Comparison of ENCODE assay signal across 29 mouse cellular contexts in the genomic region with DNA sequence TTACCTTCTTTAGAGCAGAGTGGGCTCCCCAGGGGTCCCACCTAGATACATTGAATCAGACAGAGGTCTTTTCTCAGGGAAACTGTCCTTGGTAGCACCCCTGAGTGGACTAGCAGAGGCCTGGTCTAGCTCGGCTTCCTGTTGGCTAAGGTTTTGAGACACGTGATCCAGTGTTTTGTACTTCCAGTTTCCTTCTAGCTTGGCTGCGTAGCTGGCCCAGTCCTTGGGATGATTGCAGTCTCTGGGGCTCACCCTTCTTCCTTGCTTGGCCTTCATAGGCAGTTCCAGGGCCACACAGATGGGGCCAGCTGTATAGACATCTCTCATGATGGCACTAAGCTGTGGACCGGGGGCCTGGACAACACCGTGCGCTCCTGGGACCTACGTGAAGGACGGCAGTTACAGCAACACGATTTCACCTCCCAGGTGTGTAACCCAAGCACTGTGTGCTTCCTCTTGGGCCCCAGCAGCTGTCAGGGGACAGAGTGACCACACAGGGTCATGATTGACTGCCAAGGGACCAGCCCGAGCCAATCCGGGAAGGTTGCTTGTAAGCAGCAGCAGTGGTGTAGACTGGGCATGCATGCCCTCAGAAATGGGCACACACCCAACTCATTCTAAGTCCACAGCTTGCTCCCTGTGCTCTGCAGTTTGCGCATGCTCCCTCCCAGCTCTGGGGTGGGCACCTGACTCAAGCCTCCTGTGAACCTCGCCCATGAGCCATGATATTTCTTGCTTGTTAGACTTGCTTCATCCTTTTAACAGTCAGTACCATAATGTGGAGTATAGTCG. TPM values are rescaled to one million over a fixed set of nuclear protein-coding genes. Genes with fewer than 3 reads are reported as not detected.
DNase-seq lines count a peak whose midpoint lies in the region; ATAC-seq and TF ChIP-seq lines count a peak whose summit lies in the region.
"Had no signal": no experiment of that assay in that cellular context is flagged by ENCODE, and none has a peak within 500 bp of the region (broad histone marks: within the 10 kb centered on the region; RNA-seq: fewer than 3 reads in every experiment).

No protein-coding gene starts in this region.

- peaks cover 13% of the 10 kb centered on the region for H3K4me1 ChIP-seq in heart, embryonic 10.5 days
- H3K4me1 ChIP-seq in hindbrain, embryonic 16.5 days (ENCODE audit: control insufficient read depth, insufficient read depth, low read depth, low read length), result no peaks in the 10 kb centered on the region
- no peaks in the 10 kb centered on the region for H3K4me1 ChIP-seq in hindbrain, embryonic 10.5 days (replicated peaks)
- H3K4me1 ChIP-seq: embryonic facial prominence, embryonic 13.5 days; forebrain, embryonic 10.5 days; limb, embryonic 13.5 days; lung, embryonic 15.5 days had no signal

- TF ChIP-seq CTCF in brain, embryonic 14.5 days (IDR thresholded peaks at IDR 0.05; ENCODE audit: borderline replicate concordance, extremely low read depth, insufficient read depth, insufficient read length), result no peak

- H3K9me3 ChIP-seq in heart, embryonic 10.5 days, result no peaks in the 10 kb centered on the region
- H3K9me3 ChIP-seq in hindbrain, embryonic 16.5 days (ENCODE audit: control insufficient read depth, low read length), result no peaks in the 10 kb centered on the region
- no peaks in the 10 kb centered on the region for H3K9me3 ChIP-seq in hindbrain, embryonic 10.5 days
- H3K9me3 ChIP-seq: embryonic facial prominence, embryonic 13.5 days; forebrain, embryonic 10.5 days; heart, embryonic 15.5 days; limb, embryonic 13.5 days; lung, embryonic 15.5 days; neural tube, embryonic 13.5 days; stomach, embryonic 15.5 days had no signal

- H3K4me2 ChIP-seq in hindbrain, embryonic 16.5 days (ENCODE audit: low read length), result no peak overlapping the region
- H3K4me2 ChIP-seq: embryonic facial prominence, embryonic 13.5 days; heart, embryonic 15.5 days; limb, embryonic 13.5 days; liver, embryonic 11.5 days; lung, embryonic 15.5 days; midbrain, embryonic 11.5 days; neural tube, embryonic 13.5 days; stomach, embryonic 15.5 days had no signal

- H3K27ac ChIP-seq in heart, embryonic 10.5 days, result no peak overlapping the region
- H3K27ac ChIP-seq in hindbrain, embryonic 16.5 days (ENCODE audit: low read depth, low read length), result no peak overlapping the region
- no peak overlapping the region for H3K27ac ChIP-seq in hindbrain, embryonic 10.5 days
- H3K27ac ChIP-seq: embryonic facial prominence, embryonic 13.5 days; forebrain, embryonic 10.5 days; heart, embryonic 15.5 days; limb, embryonic 13.5 days; lung, embryonic 15.5 days; neural tube, embryonic 13.5 days; stomach, embryonic 15.5 days had no signal

- no peak overlapping the region for H3K4me3 ChIP-seq in heart, embryonic 10.5 days
- H3K4me3 ChIP-seq in hindbrain, embryonic 16.5 days (ENCODE audit: low read length), result no peak overlapping the region
- no peak overlapping the region for H3K4me3 ChIP-seq in hindbrain, embryonic 10.5 days
- H3K4me3 ChIP-seq: embryonic facial prominence, embryonic 13.5 days; forebrain, embryonic 10.5 days; heart, embryonic 15.5 days; limb, embryonic 13.5 days; lung, embryonic 15.5 days; neural tube, embryonic 13.5 days; stomach, embryonic 15.5 days had no signal

- peaks cover 32% of the 10 kb centered on the region; the same call in 1 of the 2 replicates for H3K27me3 ChIP-seq in heart, embryonic 10.5 days (ENCODE audit: insufficient read depth, poor library complexity, severe bottlenecking)
- H3K27me3 ChIP-seq in hindbrain, embryonic 16.5 days (replicated peaks; ENCODE audit: control insufficient read depth, insufficient read depth, low read length), result no peaks in the 10 kb centered on the region
- no peaks in the 10 kb centered on the region for H3K27me3 ChIP-seq in hindbrain, embryonic 10.5 days (ENCODE audit: insufficient read depth, poor library complexity, severe bottlenecking)
- H3K27me3 ChIP-seq: CH12.LX; embryonic facial prominence, embryonic 13.5 days; limb, embryonic 13.5 days; lung, embryonic 15.5 days; neural tube, embryonic 13.5 days; stomach, embryonic 15.5 days had no signal

- WGBS in heart, embryonic 10.5 days, result 88% methylated on average over 14 of the region's 14 CpGs
- 85% methylated on average over 14 of the region's 14 CpGs for WGBS in hindbrain, embryonic 16.5 days
- WGBS in hindbrain, embryonic 10.5 days, result 91% methylated on average over 14 of the region's 14 CpGs

- no peak overlapping the region for H3K9ac ChIP-seq in hindbrain, embryonic 16.5 days (ENCODE audit: low read depth, low read length)
- H3K9ac ChIP-seq: embryonic facial prominence, embryonic 13.5 days; heart, embryonic 15.5 days; limb, embryonic 13.5 days; lung, embryonic 15.5 days; neural tube, embryonic 13.5 days; stomach, embryonic 15.5 days had no signal

- peak; percentile 41 for DNase-seq in adrenal gland, postnatal 10 days
- no peak for DNase-seq in adrenal gland, postnatal 4 days (ENCODE audit: low spot score in 2 of 2)
- DNase-seq in heart, adult 11 months, result peak; percentile 96
- no peak for DNase-seq in heart, embryonic 10.5 days (ENCODE audit: low spot score)
- DNase-seq in hindbrain, embryonic 10.5 days (ENCODE audit: low spot score), result no peak
- DNase-seq in brain, embryonic 14.5 days (ENCODE audit: low read depth), result peak; percentile 34
- no peak for DNase-seq in embryo, embryonic 10.5 days (ENCODE audit: low spot score)
- DNase-seq: adrenal gland, adult 2 months; cerebellum, adult 2 months; gastrocnemius, postnatal 14 days; heart, postnatal 4 days; kidney, adult 9 months; kidney, postnatal 10 days; layer of hippocampus, adult 9-11 months; retina, postnatal 1 day; right cerebral cortex, postnatal 14 days had no signal

- H3K36me3 ChIP-seq in heart, embryonic 10.5 days, result peaks cover 98% of the 10 kb centered on the region
- peaks cover 72% of the 10 kb centered on the region for H3K36me3 ChIP-seq in hindbrain, embryonic 16.5 days (ENCODE audit: control insufficient read depth, insufficient read depth, low read length)
- H3K36me3 ChIP-seq in hindbrain, embryonic 10.5 days, result peaks cover 100% of the 10 kb centered on the region

- 0 out of 2 replicates have a peak, but pooled peaks have one; percentile 46 for ATAC-seq in hindbrain, embryonic 16.5 days
- ATAC-seq: activated CD4-positive, CD25-positive, alpha-beta regulatory T cell, adult 4 months; intestine, postnatal 0 days had no signal

- no peak for TF ChIP-seq POLR2A in brain, embryonic 14.5 days (IDR thresholded peaks at IDR 0.05; ENCODE audit: borderline replicate concordance, extremely low read depth, insufficient read depth, insufficient read length, poor library complexity, severe bottlenecking)

RNA-seq across cellular contexts. Expression of a gene that starts 41.7 kb away (rescaled TPM):
- 10 to 100 TPM; 82.4 to 92.7 TPM for total RNA-seq in adrenal gland, postnatal 10 days (2021)
- 100 to 1,000 TPM; 105 to 116 TPM for total RNA-seq in adrenal gland, postnatal 4 days (2021)
- 15.6 and 25.4 TPM in 2 replicates for polyA plus RNA-seq in heart, embryonic 10.5 days (2016; fragmentation: Nextera tagmentation; extraction: Ambion mirVana)
- polyA plus RNA-seq in hindbrain, embryonic 16.5 days (2015; fragmentation: Nextera tagmentation; extraction: Ambion mirVana), result 19.5 and 23.0 TPM in 2 replicates
- 47.4 and 56.0 TPM in 2 replicates for polyA plus RNA-seq in hindbrain, embryonic 10.5 days (2016; fragmentation: Nextera tagmentation; extraction: Ambion mirVana)
- 108 and 121 TPM in 2 replicates for polyA plus RNA-seq in brain, embryonic 14.5 days (2012; rRNA removed)

Comparison
In these comparisons a context has a peak if more than half of its experiments do, and no peak if none do; other contexts are left out.
1. DNase-seq: peak in adrenal gland, postnatal 10 days (single experiment), heart, adult 11 months (single experiment) and brain, embryonic 14.5 days (single experiment); none in adrenal gland, postnatal 4 days (0 of 2), heart, embryonic 10.5 days (single experiment), hindbrain, embryonic 10.5 days (single experiment) and embryo, embryonic 10.5 days (single experiment).